Mouse (Mus musculus): ENCODE data around the gene Ubap2. TPM values are rescaled to one million over a fixed set of nuclear protein-coding genes. Genes with fewer than 3 reads are reported as not detected.

Ubap2 gene
- total RNA-seq, 2 experiments from 2014 or later, result 46.7 to 57.3 TPM

DNA sequence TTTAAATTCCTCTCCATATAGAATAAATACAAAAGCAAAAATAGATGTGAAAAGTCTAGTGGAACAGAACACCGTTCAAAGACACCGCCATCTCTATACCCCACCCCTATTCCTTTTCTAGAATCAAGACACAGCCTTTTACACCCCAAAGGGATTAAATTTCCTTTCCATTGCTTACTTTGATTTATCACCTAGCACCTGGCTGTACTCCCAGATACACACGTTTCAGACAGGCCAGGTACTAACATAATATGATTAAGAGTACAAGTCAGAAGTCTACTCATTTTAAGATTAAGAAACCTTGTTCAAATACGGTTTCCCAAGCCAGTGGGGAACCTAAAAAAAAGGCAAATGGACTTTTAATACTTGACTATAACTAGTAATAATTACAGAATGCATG is 8.6 kb downstream of the Ubap2 start:
- DNase-seq (ENCODE audit: low spot score in 2 of 2), result no peak

- no peak for DNase-seq (ENCODE audit: low spot score in 2 of 2)
Observed at GRCm38 (mm10) chr4:41260691-41261090, 14.3 kb downstream of the Ubap2 start.

GRCm38 (mm10) chr4:41259019-41259418 is 15.9 kb downstream of the Ubap2 start:
- no peak for DNase-seq (ENCODE audit: low spot score in 2 of 2)

GRCm38 (mm10) chr4:41257752-41258151 is 17.2 kb downstream of the Ubap2 start:
- no peak for DNase-seq (ENCODE audit: low spot score in 2 of 2)

GRCm38 (mm10) chr4:41255564-41256210 is 19.3 kb downstream of the Ubap2 start:
- peak in 1 of 2 experiments; percentile 21 for DNase-seq (ENCODE audit: low spot score in 2 of 2)

DNA sequence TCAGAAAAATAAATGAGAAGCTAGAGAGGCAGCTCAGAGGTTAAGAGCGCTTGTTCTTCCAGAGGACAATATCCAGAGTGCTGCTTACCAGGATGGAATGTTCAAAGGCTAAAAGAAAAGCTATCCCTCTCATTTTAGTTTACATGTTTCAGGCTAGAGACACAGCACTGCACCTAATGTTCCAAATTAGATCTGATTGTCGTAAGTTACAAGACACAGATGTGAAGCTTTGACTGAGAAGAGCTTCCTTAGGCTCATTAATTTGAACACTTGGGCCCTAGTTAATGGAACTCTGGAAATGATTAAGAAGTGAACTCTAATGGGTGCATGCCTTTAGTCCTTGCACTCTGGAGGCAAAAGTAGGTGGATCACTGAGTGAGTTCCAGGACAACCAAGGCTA is 21.2 kb downstream of the Ubap2 start:
- DNase-seq (ENCODE audit: low spot score in 2 of 2), result no peak

GRCm38 (mm10) chr4:41245408-41245807 is 29.5 kb downstream of the Ubap2 start:
- no peak for DNase-seq (ENCODE audit: low spot score in 2 of 2)

GRCm38 (mm10) chr4:41240916-41241315 is 34.0 kb downstream of the Ubap2 start:
- no peak for DNase-seq (ENCODE audit: low spot score in 2 of 2)

DNA sequence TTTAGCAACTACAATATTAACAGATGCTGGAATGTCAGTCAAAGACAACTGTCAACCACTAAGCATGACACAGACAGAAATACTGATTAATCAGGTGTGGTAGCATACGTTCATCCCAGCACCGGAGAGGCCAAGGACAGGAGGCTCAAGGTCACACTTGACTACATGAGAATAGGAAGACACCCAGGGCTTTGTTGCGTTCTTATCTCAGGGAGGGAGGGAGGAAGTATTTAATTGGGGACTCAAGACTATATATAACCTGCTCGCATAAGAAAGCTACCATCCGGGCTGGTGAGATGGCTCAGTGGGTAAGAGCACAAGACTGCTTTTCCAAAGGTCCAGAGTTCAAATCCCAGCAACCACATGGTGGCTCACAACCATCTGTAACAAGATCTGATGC is 39.3 kb downstream of the Ubap2 start:
- no peak for DNase-seq (ENCODE audit: low spot score in 2 of 2)

DNA sequence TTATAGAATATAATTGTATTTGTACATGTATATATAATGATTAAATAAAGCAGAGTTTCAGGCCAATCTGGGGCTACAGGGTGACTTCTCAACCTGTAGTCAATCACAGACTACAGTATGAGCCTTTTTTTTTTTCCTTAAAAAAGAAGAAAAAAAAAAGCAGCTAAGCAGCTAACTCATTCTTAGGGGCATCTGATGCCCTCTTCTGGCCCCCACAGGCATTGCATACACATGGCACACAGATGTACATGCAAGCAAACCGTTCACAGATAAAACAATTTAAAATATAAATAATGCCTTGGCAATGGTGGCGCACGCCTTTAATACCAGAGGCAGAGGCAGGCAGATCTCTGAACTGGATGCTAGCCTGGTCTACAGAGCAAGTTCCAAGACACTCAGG is 48.6 kb downstream of the Ubap2 start:
- DNase-seq (ENCODE audit: low spot score in 2 of 2), result peak; percentile 57 to 68

- DNase-seq (ENCODE audit: low spot score in 2 of 2), result no peak
Observed at GRCm38 (mm10) chr4:41225412-41225811, 49.5 kb downstream of the Ubap2 start.

DNA sequence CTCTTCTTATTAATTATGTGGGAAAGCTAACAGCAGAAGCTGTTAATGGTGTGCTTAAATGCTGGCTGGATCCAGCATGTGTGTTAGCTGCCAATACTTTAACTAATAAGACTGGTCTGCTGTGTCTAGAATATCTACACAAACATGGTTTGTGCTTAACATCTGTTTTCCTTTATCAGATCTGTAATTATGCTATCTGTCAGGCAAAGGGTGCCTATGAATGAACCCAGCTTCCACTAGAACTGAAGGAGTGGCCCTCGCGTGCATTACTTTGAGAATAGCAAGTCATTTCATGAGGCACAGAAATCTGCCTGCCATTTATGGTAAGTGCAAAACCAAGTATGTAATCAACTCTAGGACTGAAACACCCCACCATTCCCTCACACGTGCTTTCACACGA is 66.9 kb downstream of the Ubap2 start:
- no peak for DNase-seq (ENCODE audit: low spot score in 2 of 2)

DNA sequence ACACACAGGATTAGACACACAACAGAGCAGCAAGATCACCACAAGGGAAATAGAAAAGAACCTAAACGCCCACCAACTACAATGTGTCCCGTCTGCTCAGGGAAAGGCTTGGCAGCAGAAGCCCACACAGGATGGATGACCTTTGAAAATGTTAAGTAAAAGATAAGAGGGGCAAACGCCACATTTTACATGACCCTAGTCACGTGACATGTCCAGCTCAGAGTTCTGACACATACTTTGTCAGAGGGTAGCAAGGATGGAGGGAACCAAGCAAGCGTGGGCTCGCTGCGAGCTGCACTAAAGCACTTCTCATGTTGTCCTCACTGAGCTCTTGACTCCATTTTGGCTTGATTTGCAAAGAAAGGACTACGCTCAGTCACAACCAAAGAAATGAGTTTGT is 69.2 kb downstream of the Ubap2 start:
- no peak for DNase-seq (ENCODE audit: low spot score in 2 of 2)

DNA sequence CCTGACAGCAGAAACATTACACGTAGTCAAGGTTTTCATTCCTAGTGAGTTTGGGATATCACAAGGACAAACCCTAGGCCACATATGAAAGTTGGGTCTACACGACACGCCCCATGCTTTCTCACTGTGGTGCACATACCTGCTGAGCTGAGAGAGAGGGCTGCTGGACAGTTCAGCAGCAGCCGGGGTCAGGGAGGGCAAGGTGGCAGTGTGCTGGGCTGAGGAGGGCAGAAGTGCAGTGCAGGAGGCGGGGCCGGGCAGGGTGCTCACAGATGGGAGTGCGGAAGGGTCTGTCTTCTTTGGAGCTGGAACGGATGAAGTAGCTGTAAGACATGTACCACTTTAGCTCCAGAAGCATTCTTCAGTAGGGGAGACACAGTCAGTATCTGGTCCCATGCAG is 72.8 kb downstream of the Ubap2 start:
- DNase-seq (ENCODE audit: low spot score in 2 of 2), result no peak

GRCm38 (mm10) chr4:41196861-41197610 is 77.9 kb downstream of the Ubap2 start:
- DNase-seq (ENCODE audit: low spot score in 2 of 2), result peak in 1 of 2 experiments; percentile 41

- no peak for DNase-seq (ENCODE audit: low spot score in 2 of 2)
Observed at GRCm38 (mm10) chr4:41195328-41195727, 79.6 kb downstream of the Ubap2 start.

DNA sequence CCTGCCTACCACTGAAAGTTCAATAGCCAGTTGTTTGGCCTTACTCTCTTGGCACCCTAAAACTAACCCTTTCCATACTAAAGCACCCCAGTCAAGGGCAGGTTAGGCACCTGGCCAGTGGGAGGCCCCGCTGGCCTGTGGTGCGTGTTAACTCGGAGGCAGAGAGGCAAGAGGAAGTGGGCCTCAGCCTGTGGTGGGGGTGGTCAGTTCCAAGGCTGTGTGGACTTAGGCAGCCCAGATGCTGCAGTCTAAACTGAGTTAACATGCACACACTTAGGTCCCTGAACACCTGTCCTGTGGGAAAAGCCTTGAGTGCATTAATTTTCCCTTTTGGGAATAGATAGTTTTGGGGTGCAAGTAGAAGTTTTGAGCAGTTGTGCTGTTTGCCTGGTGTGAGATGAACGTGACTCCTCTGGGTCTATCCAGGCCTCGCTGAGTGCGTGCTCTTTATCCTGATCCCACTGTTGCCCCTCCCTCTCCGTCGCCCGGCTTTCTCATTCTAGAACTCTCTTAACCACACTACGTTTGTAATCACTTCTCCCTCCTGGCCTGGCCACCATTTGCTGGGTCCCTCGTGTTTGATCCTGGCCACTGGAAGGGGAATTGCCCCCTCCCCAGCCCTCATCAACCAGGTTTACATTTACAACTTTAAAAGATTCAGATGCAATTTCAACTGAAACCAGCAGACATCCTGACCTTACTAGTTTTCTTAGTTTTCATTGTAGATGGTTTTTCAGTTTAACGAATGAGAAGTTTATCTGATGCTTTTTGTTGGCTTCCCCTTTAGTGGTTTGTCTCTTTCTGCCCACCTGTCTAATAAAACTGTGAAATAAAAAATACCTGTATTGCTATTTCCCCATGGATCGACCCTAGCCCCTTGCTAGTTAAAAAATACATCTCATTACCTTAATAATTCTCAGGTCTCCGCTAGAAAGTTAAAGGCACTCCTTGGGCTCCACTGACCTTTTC is 82.1 kb downstream of the Ubap2 start:
- DNase-seq (ENCODE audit: low spot score in 2 of 2), result no peak

DNA sequence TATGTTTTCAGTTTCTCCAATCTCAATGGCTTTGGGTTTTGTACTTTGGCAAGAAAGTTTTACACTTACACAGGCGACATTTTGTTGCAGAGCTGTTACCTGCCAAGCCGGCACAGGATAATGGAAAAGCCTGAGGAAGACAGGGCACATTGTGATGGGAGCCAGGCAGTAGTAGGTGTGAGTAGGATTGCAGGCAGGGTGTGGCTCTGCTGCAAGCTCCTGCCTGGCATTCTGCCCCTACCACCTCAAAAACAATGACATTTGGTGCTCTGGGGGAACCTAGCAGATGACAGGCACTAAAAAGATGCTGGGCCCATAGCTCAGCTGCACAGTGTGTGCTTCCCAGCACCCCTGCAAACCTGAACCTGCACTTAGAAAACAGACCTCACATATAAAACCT is 85.1 kb downstream of the Ubap2 start:
- no peak for DNase-seq (ENCODE audit: low spot score in 2 of 2)

DNA sequence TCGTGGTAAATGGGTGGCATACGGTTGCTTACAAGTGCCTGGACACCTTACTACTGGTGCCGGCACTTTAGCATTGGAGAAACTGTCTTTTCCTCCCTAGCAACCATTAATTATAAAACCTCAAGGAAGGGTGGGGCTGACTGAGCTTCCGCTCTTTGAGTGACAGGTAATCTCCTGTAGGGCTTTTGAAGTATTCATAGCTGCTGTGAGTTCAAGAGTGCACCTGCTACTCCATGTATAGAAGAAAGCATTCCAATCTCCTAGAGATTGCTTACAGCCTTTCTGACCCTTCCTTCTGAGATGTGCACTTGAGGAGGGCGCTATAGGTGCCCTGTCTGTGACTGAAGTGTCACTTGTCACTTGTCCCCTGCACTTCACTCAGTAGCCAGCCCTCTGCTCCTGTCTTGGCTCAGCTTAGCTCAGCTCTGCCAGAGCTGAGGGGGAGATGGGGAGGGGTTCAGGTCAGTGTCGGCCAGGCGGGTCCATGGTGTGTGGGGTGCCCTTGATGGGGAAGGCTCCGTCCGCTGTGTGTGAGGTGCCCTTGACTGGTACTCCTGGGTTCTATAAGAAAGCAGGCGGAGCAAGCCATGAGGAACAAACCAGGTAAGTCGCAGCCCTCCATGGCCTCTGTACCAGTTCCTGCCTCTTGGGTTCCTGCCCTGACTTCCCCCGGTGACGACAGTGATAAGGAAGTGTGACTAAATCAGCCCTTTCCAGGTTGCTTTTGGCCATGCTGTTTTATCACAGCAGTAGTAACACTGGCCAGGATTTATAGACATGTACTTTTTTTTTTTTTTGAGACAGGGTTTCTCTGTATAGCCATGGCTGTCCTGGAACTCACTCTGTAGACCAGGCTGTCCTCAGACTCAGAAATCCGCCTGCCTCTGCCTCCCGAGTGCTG is 94.9 kb downstream of the Ubap2 start:
- no peak for DNase-seq (ENCODE audit: low spot score in 2 of 2)

GRCm38 (mm10) chr4:41174631-41175030 is 100.3 kb downstream of the Ubap2 start:
- DNase-seq (ENCODE audit: low spot score in 2 of 2), result no peak

- no peak for DNase-seq (ENCODE audit: low spot score in 2 of 2)
Observed at GRCm38 (mm10) chr4:41170970-41171369, 104.0 kb downstream of the Ubap2 start.

All from layer of hippocampus, postnatal 10 days (tissue).